Mouse (Mus musculus) cerebellum, adult 2 months (tissue): ENCODE data around the gene Cchcr1. TPM values are rescaled to one million over a fixed set of nuclear protein-coding genes. Genes with fewer than 3 reads are reported as not detected.

Source experiments
- DNase-seq, 2 experiments: peaks; one replicate each; pipeline ENCODE4 v3.0.0; 2021
- H3K27ac ChIP-seq: fragments of 200-500 bp; 2 replicates; pipeline ENCODE4 v1.5.1; 2012; ENCODE audit warnings: low read length, control low read depth, inconsistent platforms; ENCODE audit not compliant: insufficient read depth
- H3K27me3 ChIP-seq: fragments of 200-500 bp; 2 replicates; pipeline ENCODE4 v1.6.1; 2012; ENCODE audit warnings: inconsistent platforms, mild to moderate bottlenecking, low read length, moderate library complexity; ENCODE audit not compliant: control insufficient read depth, insufficient read depth
- H3K4me1 ChIP-seq: fragments of 200-500 bp; 2 replicates; pipeline ENCODE4 v1.6.1; 2011; ENCODE audit warnings: low read length; ENCODE audit not compliant: control insufficient read depth, insufficient read depth
- H3K4me3 ChIP-seq: fragments of 200-500 bp; replicated peaks from 2 replicates; pipeline ENCODE3; 2011; ENCODE audit warnings: mild to moderate bottlenecking, low read depth, low read length, control low read depth; ENCODE audit not compliant: insufficient read depth
- CTCF ChIP-seq: fragments of 200-500 bp; IDR thresholded peaks from 2 replicates; pipeline ENCODE4 v1.5.1; 2011; ENCODE audit warnings: low read depth, mild to moderate bottlenecking, control low read depth, low read length, moderate library complexity, borderline replicate concordance; ENCODE audit not compliant: insufficient read depth
- POLR2A ChIP-seq: fragments of 200-500 bp; IDR thresholded peaks from 2 replicates; pipeline ENCODE4 v1.6.1; 2011; ENCODE audit warnings: low read length, control low read depth, borderline replicate concordance; ENCODE audit not compliant: insufficient read depth
- WGBS: fragments of 180-500 bp; shearing (Covaris S2); methylation state at CpG from one replicate; pipeline ENCODE4 v1.1.7; 2018; 5-methylcytosine and 5-hydroxymethylcytosine counted together
- polyA plus RNA-seq: library from polyadenylated mRNA; depleted of rRNA; stranded (reverse); fragments of >200 nt; gene quantifications from 2 replicates; pipeline ENCODE4 v1.2.3, GENCODE M21; 2012

Cchcr1 gene
- polyA plus RNA-seq, 1 experiment: 9.6 TPM

GRCm38 (mm10) chr17:35509284-35509683 lies 7.6 kb upstream of the Cchcr1 start:
- WGBS: 18% methylated on average over 8 of the region's 8 CpGs
- no peaks in the 10 kb centered on the region for H3K27me3 ChIP-seq
- no peak for DNase-seq
- H3K4me1 ChIP-seq: no peaks in the 10 kb centered on the region
- H3K4me3 ChIP-seq: no peak overlapping the region
- no peak overlapping the region for H3K27ac ChIP-seq
- TF ChIP-seq POLR2A (no peak), CTCF (0 out of 2 replicates have a peak, but pooled peaks have one; percentile 4)

- no peak for DNase-seq
- no peaks in the 10 kb centered on the region for H3K27me3 ChIP-seq
- H3K4me3 ChIP-seq: no peak overlapping the region
- peak; percentile 47; the same call in 1 of the 2 replicates for TF ChIP-seq CTCF
- no peak for TF ChIP-seq POLR2A
- H3K4me1 ChIP-seq: no peaks in the 10 kb centered on the region
- no peak overlapping the region for H3K27ac ChIP-seq
- 89% methylated on average over 7 of the region's 7 CpGs for WGBS
These were observed 3.8 kb upstream of the Cchcr1 start for GRCm38 (mm10) chr17:35512916-35513626.

- 8% methylated on average over 2 of the region's 2 CpGs for WGBS
- TF ChIP-seq CTCF: peak; percentile 54
- TF ChIP-seq POLR2A: no peak
- H3K4me1 ChIP-seq: no peaks in the 10 kb centered on the region
- no peak overlapping the region for H3K4me3 ChIP-seq
- no peaks in the 10 kb centered on the region for H3K27me3 ChIP-seq
- no peak overlapping the region for H3K27ac ChIP-seq
- peak; percentile 40 to 62 for DNase-seq
These were observed 3.0 kb upstream of the Cchcr1 start for GRCm38 (mm10) chr17:35513886-35514285.

GRCm38 (mm10) chr17:35514756-35515155 lies 2.1 kb upstream of the Cchcr1 start:
- TF ChIP-seq POLR2A: no peak
- no peak for TF ChIP-seq CTCF
- no peak overlapping the region for H3K27ac ChIP-seq
- WGBS: 67% methylated on average over 6 of the region's 6 CpGs
- H3K4me1 ChIP-seq: no peaks in the 10 kb centered on the region
- H3K27me3 ChIP-seq: no peaks in the 10 kb centered on the region
- DNase-seq: no peak
- no peak overlapping the region for H3K4me3 ChIP-seq

- H3K4me1 ChIP-seq: no peaks in the 10 kb centered on the region
- H3K4me3 ChIP-seq: peak overlapping the region; percentile 73
- WGBS: 4% methylated on average over 25 of the region's 25 CpGs
- H3K27me3 ChIP-seq: no peaks in the 10 kb centered on the region
- TF ChIP-seq CTCF: no peak
- no peak for TF ChIP-seq POLR2A
- no peak overlapping the region for H3K27ac ChIP-seq
- DNase-seq: peak; percentile 17 to 22
These were observed 824 bp upstream of the Cchcr1 start for GRCm38 (mm10) chr17:35515911-35516640.

- WGBS: 3% methylated on average over 12 of the region's 12 CpGs
- TF ChIP-seq POLR2A (no peak), CTCF (no peak)
- Histone ChIP-seq H3K27ac (no peak overlapping the region), H3K4me1 (no peaks in the 10 kb centered on the region), H3K4me3 (no peak overlapping the region), H3K27me3 (no peaks in the 10 kb centered on the region)
- peak in 1 of 2 experiments; percentile 21 for DNase-seq
These were observed 626 bp downstream of the Cchcr1 start for GRCm38 (mm10) chr17:35517526-35517925.

- no peak for TF ChIP-seq CTCF
- TF ChIP-seq POLR2A: no peak
- DNase-seq: no peak
- WGBS: 22% methylated on average over 9 of the region's 9 CpGs
These were observed 7.5 kb downstream of the Cchcr1 start for GRCm38 (mm10) chr17:35524354-35524753.

GRCm38 (mm10) chr17:35526644-35527043 lies 9.7 kb downstream of the Cchcr1 start:
- WGBS: 72% methylated on average over 8 of the region's 8 CpGs
- Histone ChIP-seq H3K4me3 (no peak overlapping the region), H3K27ac (no peak overlapping the region), H3K4me1 (peaks cover 2% of the 10 kb centered on the region; the same call in 1 of the 2 replicates), H3K27me3 (no peaks in the 10 kb centered on the region)
- DNase-seq: no peak
- TF ChIP-seq CTCF: no peak
- no peak for TF ChIP-seq POLR2A

More at GRCm38 (mm10) chr17:35524354-35524753, 7.5 kb downstream of the Cchcr1 start:
- no peak overlapping the region for H3K4me3 ChIP-seq
- no peak overlapping the region for H3K27ac ChIP-seq
- no peaks in the 10 kb centered on the region for H3K4me1 ChIP-seq
- no peaks in the 10 kb centered on the region for H3K27me3 ChIP-seq
